Mouse (Mus musculus): Measurements from ENCODE around the gene Dynlt1b.
"Not testable (repeated sequence)": the region's sequence is repeated elsewhere in the genome, so short reads cannot be mapped to it uniquely, and the experiment has no call there.

DNA sequence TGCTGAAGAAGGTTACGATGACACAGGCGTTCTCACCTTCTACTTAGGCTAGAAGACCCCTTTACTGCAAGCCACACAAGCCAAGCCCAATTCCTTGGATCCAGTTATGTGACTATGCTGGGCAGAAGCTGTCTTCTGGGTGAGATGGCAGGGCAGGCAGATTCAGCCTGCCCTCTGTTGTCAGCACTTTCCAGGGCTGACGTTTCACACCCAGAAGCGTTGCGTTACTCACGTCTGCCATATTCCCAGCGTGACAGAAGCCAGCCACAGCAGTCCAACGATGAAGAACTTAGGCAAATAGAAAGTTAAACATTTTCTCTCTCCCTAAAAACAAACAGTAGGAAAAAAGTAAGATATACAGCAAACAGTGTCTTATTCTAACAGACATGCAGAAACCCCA is 18.4 kb downstream of the Dynlt1b start:
- not testable (repeated sequence) for TF ChIP-seq CTCF (IDR thresholded peaks at IDR 0.05; ENCODE audit: insufficient read depth, low read length); POLR2A (IDR thresholded peaks at IDR 0.05; ENCODE audit: borderline replicate concordance, extremely low read depth, low read depth, low read length)

Data from lung, adult 2 months (tissue).